Mouse (Mus musculus) G1E (cell line): ENCODE data around the gene Rapgef2. TPM values are rescaled to one million over a fixed set of nuclear protein-coding genes. Genes with fewer than 3 reads are reported as not detected.

ENCODE experiments used
- ATAC-seq: 2 replicates; pipeline ENCODE4 v1.8.0; 2016; ENCODE audit warnings: mild to moderate bottlenecking; ENCODE audit not compliant: insufficient number of reproducible peaks, poor library complexity, low FRiP score, severe bottlenecking; ENCODE audit errors: extremely low read depth
- DNase-seq: peaks from one replicate; pipeline ENCODE4 v3.0.0; 2012; ENCODE audit warnings: low spot score
- H3K27me3 ChIP-seq: 2 replicates; pipeline ENCODE4 v1.6.1; 2012; ENCODE audit warnings: mild to moderate bottlenecking, low read length, inconsistent platforms; ENCODE audit not compliant: insufficient read depth
- H3K36me3 ChIP-seq: replicated peaks from 2 replicates; pipeline ENCODE3; 2012; ENCODE audit warnings: mild to moderate bottlenecking, inconsistent platforms
- H3K4me1 ChIP-seq: 2 replicates; pipeline ENCODE4 v1.6.1; 2012; ENCODE audit warnings: low read depth, low read length, inconsistent platforms, mixed read lengths; ENCODE audit not compliant: insufficient read depth
- H3K4me3 ChIP-seq: 2 replicates; pipeline ENCODE4 v1.5.1; 2012; ENCODE audit warnings: low read depth, mild to moderate bottlenecking, inconsistent platforms, low read length, moderate library complexity, mixed read lengths
- H3K9me3 ChIP-seq: replicated peaks from 2 replicates; pipeline ENCODE4 v1.6.1; 2012; ENCODE audit warnings: inconsistent platforms
- CTCF ChIP-seq: IDR thresholded peaks from 2 replicates; pipeline ENCODE4 v1.5.1; 2012; ENCODE audit warnings: low read depth, low read length, inconsistent platforms, mixed read lengths
- GATA1 ChIP-seq: IDR thresholded peaks from 2 replicates; pipeline ENCODE4 v1.6.1; 2012; ENCODE audit warnings: borderline replicate concordance, low read length, inconsistent platforms, mixed read lengths
- GATA2 ChIP-seq: IDR thresholded peaks from 2 replicates; pipeline ENCODE4 v1.6.1; 2012; ENCODE audit warnings: low read depth, low read length, inconsistent platforms, borderline replicate concordance
- POLR2AphosphoS5 ChIP-seq: IDR thresholded peaks from 2 replicates; pipeline ENCODE4 v1.6.1; 2012; ENCODE audit warnings: low read depth, low read length, inconsistent platforms; ENCODE audit not compliant: insufficient replicate concordance
- TAL1 ChIP-seq: conservative IDR thresholded peaks from 2 replicates; pipeline ENCODE4 v1.6.1; 2012; ENCODE audit warnings: low read depth, low read length, inconsistent platforms, mixed read lengths
- polyA plus RNA-seq: library from polyadenylated mRNA; stranded (reverse); fragments of >175 nt; gene quantifications from 2 replicates; pipeline ENCODE4 v1.2.3, GENCODE M21; 2012
- total RNA-seq, 2 experiments: library from RNA; stranded (forward) in 1 of 2; stranded (reverse) in 1 of 2; fragments of 200-1000 nt in 1 of 2; fragments of >200 nt in 1 of 2; fragmentation: Nextera tagmentation in 1 of 2; gene quantifications; 2 replicates each; pipeline ENCODE4 v1.2.3; 2014 to 2017

Gene Rapgef2
- total and polyA plus RNA-seq, 3 experiments: 2.9 to 22.1 (median 18.7) TPM

DNA sequence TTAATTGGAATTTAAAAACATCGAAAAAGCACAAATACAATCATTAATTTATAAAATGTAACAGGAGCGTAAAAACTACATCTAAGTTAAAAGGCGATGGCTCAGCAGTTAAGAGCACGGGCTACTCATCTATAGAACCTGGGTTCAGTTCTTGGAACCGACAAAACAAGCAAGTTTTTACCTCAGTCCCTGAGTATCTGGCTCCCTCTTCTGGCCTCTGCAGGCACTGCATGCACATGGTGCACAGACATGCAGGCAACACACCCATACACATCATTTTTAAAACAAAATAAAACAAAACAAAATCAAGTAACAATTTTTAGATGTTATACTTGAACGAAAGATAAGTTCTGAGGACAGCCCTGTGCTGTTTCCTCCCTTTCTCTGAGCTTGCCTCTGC is 176.2 kb downstream of the Rapgef2 start:
- H3K27me3 ChIP-seq: no peaks in the 10 kb centered on the region
- peaks cover 14% of the 10 kb centered on the region for H3K36me3 ChIP-seq
- ATAC-seq (no peak), DNase-seq (no peak)
- H3K9me3 ChIP-seq: peaks cover 2% of the 10 kb centered on the region; the same call in 1 of the 2 replicates
- H3K4me3 ChIP-seq: no peak overlapping the region
- TF ChIP-seq GATA2: no peak
- TF ChIP-seq CTCF: peak; percentile 47
- no peaks in the 10 kb centered on the region; the same call in 1 of the 2 replicates for H3K4me1 ChIP-seq

DNA sequence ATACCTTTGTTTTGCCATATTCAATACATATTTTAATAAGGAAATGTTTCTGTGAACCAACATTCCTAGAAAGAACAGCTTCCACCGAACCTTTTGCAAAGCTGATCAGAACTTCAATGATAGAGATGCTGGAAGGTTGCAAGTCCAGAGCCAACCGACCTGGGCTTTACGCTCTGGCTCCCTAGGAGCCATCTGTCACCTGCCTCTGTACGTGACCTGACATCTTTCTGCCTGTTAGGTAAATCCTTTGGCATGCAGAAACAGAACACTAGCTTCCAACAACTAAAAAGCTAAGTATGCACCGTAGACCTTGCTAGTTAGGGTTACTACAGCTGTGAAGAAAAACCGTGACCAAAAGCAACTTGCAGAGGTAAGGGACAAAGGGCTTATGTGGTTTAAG is 178.1 kb downstream of the Rapgef2 start:
- TF ChIP-seq CTCF: no peak
- no peak for TF ChIP-seq TAL1
- no peak for TF ChIP-seq GATA1
- TF ChIP-seq POLR2AphosphoS5: no peak
- TF ChIP-seq GATA2: no peak
- Histone ChIP-seq H3K4me1 (no peaks in the 10 kb centered on the region; the same call in 1 of the 2 replicates), H3K36me3 (peaks cover 19% of the 10 kb centered on the region), H3K9me3 (peaks cover 2% of the 10 kb centered on the region; the same call in 1 of the 2 replicates), H3K27me3 (no peaks in the 10 kb centered on the region), H3K4me3 (no peak overlapping the region)
- no peak for DNase-seq
- ATAC-seq: no peak

DNA sequence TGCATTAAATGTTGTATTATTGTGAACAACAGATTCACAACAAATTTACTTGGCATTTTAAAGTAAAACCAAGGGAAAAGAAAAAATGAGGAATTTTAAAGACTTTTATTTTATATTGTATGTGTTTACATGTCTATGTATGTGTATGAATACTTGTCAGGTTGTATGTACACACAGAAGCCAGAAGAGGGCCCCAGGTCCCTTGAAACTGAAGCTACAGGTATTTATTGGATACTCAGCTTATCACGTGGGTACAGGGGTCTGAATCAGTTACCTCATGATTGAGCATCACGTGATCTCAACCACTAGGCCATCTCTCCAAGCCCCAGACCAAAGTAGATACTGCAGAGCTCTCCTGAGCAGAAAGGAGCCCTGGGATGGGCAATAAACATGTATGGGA is 180.0 kb downstream of the Rapgef2 start:
- DNase-seq: no peak
- TF ChIP-seq POLR2AphosphoS5: no peak
- no peak for TF ChIP-seq GATA1
- TF ChIP-seq TAL1: no peak
- no peak for TF ChIP-seq GATA2
- no peak for TF ChIP-seq CTCF
- peaks cover 31% of the 10 kb centered on the region for H3K36me3 ChIP-seq
- H3K27me3 ChIP-seq: no peaks in the 10 kb centered on the region
- peaks cover 4% of the 10 kb centered on the region; the same call in 1 of the 2 replicates for H3K4me1 ChIP-seq
- no peak for ATAC-seq
- H3K9me3 ChIP-seq: peaks cover 2% of the 10 kb centered on the region; the same call in 1 of the 2 replicates
- H3K4me3 ChIP-seq: no peak overlapping the region

DNA sequence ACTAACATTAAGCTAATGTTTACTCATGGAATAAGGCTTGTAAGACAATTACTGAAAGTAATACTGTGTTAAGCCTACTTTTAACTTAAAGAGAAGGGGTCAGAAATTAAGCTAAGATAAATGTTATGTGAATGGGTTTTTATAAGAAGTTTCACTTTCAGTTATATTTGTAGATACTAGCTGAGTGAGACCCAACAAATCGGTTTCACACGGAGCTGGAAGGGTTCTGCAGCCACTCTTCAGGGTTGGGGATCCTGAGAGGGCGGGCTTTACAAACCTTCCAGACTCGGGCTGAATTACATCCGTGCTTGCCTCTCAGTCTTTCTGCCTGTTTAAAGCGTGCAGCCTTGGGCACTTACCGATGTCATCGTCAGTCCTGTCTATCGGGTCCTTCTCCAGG is 182.7 kb downstream of the Rapgef2 start:
- peaks cover 6% of the 10 kb centered on the region; the same call in 1 of the 2 replicates for H3K4me1 ChIP-seq
- no peak overlapping the region for H3K4me3 ChIP-seq
- H3K36me3 ChIP-seq: peaks cover 35% of the 10 kb centered on the region
- H3K27me3 ChIP-seq: no peaks in the 10 kb centered on the region
- no peak for TF ChIP-seq GATA1
- TF ChIP-seq GATA2: no peak
- no peak for TF ChIP-seq POLR2AphosphoS5
- TF ChIP-seq CTCF: no peak
- no peak for TF ChIP-seq TAL1
- H3K9me3 ChIP-seq: peaks cover 2% of the 10 kb centered on the region; the same call in 1 of the 2 replicates
- ATAC-seq (no peak), DNase-seq (no peak)

- ATAC-seq: no peak
- H3K9me3 ChIP-seq: no peaks in the 10 kb centered on the region
- TF ChIP-seq TAL1 (no peak), GATA1 (no peak), CTCF (no peak), GATA2 (no peak), POLR2AphosphoS5 (no peak)
These were observed 184.6 kb downstream of the Rapgef2 start for GRCm38 (mm10) chr3:79101737-79102136.

GRCm38 (mm10) chr3:79100831-79101230 is 185.5 kb downstream of the Rapgef2 start:
- no peak for ATAC-seq
- Histone ChIP-seq H3K9me3 (no peaks in the 10 kb centered on the region), H3K36me3 (peaks cover 30% of the 10 kb centered on the region), H3K4me1 (peaks cover 6% of the 10 kb centered on the region; the same call in 1 of the 2 replicates), H3K4me3 (no peak overlapping the region), H3K27me3 (no peaks in the 10 kb centered on the region)
- DNase-seq: no peak
- TF ChIP-seq POLR2AphosphoS5 (no peak), GATA2 (no peak)

More at GRCm38 (mm10) chr3:79101737-79102136, 184.6 kb downstream of the Rapgef2 start:
- no peak overlapping the region for H3K4me3 ChIP-seq
- peaks cover 33% of the 10 kb centered on the region for H3K36me3 ChIP-seq
- DNase-seq: no peak
- peaks cover 6% of the 10 kb centered on the region; the same call in 1 of the 2 replicates for H3K4me1 ChIP-seq
- no peaks in the 10 kb centered on the region for H3K27me3 ChIP-seq
